Mouse (Mus musculus): ENCODE data around the gene Mbtd1.

GRCm38 (mm10) chr11:93847342-93847741 is 38.3 kb upstream of the Mbtd1 start:
- no peak for TF ChIP-seq CTCF (IDR thresholded peaks at IDR 0.05; ENCODE audit: control insufficient read depth, insufficient read depth, low read length)
- TF ChIP-seq POLR2A (IDR thresholded peaks at IDR 0.05; ENCODE audit: borderline replicate concordance, control insufficient read depth, low read depth, low read length) = no peak
